Mouse (Mus musculus) ES-CJ7 (cell line): ENCODE data around the gene Rnaseh2b.

Experiments used
- DNase-seq: peaks from one replicate; pipeline ENCODE4 v3.0.0; 2011; ENCODE audit warnings: low read depth, low spot score

Gene Rnaseh2b

DNA sequence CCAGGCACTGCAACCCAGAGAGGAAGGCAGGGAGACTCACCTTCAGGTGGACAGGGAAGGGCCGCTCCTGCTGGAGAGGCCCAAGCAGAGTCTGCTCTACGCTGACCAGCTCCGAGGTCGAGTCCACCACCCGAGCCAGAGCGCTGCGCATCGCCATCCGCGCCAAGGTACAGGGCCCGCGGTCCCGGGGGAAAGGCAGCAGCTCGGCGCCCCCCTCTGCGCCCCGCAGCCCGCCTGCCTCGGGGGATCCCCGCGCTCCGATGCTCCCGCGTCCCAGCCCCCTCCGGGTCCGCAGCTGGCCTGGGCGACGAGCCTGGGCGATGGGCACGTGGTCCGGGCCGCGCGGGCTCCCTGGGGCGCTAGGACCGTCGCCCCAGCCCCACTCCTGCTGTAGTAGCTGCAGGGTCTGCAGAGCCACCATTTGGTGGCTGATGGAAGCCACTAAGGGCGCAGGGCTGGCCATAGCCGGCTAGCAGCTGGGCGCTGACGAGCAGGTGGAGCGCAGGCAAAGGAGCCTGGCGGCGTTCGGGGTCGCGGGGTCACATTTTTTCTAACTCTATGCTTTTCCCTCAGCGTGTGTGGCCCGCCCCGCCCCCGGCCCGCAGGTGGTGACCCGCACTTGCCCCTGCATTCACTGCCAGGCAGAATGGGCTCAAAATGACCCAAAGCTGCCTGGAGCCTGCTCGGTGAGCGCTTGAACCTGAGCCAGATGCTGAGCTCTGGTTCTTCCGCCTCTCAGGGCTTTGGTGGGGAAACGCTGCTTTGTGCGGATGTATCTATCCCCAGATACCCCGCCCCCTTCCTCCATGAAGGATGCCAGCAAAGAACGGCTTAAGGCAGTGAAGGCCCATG, at the start of gene Rnaseh2b, which contains the start of gene Dleu7:
Gene Rnaseh2b, plus strand, starts transcription at position 102 of the 852 bp plus-strand sequence.
Gene Dleu7, minus strand, starts transcription at position 560 of the 852 bp plus-strand sequence.
- peak; percentile 51 for DNase-seq

DNA sequence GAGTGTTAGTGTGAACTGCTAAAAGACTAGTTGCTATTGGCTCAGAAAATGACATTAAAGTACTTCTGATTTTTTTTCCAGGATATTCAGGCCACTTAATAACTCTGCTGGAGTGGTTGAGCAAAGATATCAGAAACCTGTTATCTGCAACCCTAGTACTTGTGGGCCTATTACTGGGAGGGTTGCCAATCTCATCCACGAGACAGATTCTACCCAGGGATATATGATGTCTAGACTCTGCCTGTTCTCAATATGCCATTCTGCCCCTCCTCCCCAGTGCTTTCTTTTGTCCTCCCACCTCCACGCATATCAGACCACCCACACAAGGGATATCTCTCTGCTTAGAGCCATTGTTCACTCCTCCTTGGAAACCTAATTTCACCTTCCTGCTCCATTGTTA, 48.9 kb upstream of the Rnaseh2b start:
- DNase-seq = peak; percentile 23

DNA sequence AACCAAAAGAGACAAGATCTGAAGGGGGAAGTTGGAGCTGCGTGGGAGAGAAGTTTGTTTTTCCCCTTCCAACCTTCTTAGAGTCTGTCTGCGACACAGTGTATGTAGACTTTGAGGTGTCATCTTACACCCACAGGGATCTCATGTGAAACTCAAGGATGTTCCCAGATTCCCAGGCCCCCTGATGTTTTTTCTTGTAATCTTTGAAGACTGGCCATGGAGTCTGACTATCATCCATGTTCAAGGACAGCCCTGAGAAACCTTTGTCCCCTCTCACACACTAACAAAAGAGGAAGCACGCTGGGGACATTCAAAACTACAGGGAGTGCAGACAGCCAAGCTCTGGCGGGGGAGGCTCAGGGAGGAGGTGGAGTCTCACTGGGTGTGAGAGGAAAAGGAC, 46.8 kb upstream of the Rnaseh2b start:
- no peak for DNase-seq

DNA sequence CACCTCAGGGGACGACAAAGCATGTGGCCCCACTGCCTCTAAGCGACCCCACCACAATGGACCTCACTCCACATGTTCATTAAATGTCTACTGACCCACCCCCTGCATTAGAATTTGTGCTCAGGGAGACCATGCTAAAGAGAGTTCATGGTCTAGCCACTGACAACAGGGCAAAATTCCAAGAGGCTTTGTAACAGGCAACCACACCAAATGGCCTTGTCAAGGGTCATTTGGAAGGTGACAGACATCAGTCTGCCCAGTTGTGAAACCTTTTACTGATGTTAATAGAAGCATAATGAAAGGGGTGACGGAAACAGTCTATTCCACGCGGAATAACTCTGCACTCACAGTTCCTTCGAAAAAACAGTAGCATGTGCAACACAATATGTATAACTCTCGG, 44.0 kb upstream of the Rnaseh2b start:
- DNase-seq = no peak

DNA sequence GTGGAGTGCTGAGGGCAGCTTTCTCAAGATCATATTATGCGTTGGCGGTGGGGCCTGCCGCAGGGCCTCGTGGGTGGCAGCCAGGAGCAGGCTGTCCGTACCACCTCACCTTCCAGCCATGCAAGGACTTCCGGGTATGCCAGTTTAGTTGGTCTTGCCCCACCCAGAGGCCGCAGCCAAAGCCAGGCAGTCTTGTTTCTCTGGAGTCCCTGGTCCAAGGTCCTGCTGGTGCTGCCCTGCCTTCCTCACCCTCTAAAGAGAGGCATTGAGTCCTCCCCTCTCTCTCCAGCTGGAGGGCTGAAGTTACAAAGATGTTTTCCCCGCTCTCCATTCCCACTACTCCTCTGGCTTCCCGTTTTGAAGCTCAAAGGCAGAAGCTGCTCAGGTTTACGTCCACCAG, 43.6 kb upstream of the Rnaseh2b start:
- no peak for DNase-seq

- no peak for DNase-seq
These were observed 43.1 kb upstream of the Rnaseh2b start for GRCm38 (mm10) chr14:62249251-62249650.

DNA sequence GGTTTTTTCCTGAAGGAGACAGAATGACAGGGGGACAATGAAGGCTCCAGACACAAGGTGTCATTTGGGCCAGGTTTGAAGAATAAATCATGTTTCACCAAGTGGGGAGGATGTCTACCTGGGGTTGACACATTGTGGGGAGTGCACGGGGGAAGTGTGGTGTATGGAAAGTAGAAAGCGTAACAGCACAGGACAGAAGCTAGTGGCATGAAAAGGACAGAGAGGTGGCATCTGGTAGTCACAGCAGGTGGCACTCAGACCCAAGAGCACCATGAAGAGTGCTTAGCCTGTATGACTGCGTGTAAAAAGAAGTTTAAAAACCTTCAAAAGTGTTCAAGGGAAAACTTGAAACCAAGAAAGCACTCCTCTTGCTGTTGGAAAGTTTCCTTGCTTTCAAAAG, 42.3 kb upstream of the Rnaseh2b start:
- DNase-seq = no peak

GRCm38 (mm10) chr14:62251999-62252398, 40.4 kb upstream of the Rnaseh2b start:
- DNase-seq = peak; percentile 82

DNA sequence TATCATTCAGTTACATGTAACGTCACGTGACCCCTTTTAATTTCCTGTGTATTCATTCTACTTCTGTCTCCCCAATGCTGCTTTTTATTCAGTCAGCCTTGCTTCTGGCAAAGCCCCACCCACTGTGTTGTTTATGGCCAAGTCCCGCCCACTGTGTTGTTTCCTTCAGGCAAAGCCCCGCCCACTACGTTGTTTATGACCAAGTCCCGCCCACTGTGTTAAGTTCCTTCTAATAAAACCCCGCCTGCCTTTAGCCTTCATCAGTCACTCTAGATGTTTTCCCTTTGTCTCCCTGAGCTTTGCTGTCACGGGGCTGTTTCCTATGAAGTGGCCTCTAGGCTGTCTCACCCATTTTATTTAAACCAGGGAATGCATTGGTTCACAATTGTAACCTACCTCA, 38.0 kb upstream of the Rnaseh2b start:
- peak; percentile 37 for DNase-seq

DNA sequence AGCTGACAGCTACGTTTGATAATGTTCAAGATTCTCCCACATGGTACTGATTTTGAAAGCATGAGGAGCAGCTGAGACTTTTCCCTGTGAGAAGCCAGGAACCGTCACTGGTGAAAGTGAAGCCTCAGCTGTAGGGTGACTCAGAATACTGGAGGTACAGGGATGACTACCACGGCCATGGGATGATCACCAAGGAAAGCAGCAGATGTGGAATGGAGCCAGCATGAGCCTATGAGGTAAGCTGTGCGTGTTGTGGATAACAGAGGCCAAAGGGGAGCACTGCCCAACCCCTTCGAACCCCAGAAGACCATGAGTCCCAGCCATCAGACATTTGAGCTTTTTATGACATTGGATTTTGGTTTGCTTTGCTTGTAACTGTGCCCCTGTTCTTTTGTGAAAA, 36.3 kb upstream of the Rnaseh2b start:
- DNase-seq = no peak

- DNase-seq = no peak
These were observed 34.3 kb upstream of the Rnaseh2b start for GRCm38 (mm10) chr14:62258125-62258524.

DNA sequence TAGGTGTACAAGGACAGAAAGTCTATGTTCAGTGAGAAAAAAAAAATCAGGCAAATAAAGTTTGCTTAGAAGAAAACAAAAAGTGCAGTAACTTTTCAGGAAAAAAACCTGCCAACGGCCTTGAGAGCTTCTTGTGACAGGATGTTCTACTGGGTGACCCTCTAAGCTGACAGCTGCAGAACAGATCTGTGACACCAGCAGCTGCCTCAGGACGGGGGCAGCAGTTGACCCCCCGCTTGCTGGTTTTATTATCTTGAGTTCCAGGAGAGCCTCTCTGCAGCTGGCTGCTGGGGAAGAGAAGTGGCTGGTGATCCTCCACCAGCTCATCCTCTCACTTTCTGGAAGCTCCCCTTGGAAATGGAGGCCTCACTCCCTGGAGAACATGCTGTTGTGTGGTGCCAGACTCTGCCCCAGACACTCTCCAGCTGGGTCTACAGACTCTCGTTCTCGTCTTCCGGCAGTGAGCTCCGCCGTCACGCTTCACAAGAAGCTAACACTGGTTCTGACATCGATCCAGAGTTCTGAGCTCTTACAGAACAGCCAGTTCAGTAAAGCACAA, 33.3 kb upstream of the Rnaseh2b start:
- no peak for DNase-seq

DNA sequence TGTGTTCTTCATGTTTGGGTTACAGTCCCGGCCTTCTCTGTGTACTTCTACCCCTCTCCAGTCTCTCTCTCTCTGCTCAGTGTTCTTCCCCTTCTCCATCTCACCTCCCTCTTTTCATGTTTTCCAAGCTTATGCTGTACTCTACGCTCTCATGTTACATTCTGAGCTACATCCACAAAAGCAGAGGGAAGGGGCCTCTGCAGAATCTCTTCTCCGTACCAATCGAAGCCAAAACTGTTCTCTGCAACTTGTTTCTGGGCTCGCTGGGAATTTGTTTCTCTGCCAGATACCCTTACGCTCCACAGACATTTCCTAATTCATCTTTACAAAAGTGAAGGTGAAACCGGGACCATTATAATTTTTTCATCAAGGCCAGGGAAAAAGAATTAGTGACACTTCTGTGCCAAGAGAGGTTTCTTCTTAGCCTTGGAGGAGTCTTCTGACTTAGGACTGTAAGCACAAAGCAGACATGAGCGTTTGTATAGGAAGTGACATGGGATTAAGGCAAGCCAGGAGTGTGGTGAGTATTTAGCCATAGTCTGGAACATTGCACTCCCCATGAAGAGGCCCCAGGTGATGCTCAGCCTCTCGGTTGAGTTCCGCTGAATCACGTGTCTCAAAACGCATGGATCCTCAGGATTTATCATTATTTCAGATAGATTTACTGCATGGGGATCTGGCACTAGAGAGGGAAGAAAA, 21.5 kb upstream of the Rnaseh2b start:
- no peak for DNase-seq

DNA sequence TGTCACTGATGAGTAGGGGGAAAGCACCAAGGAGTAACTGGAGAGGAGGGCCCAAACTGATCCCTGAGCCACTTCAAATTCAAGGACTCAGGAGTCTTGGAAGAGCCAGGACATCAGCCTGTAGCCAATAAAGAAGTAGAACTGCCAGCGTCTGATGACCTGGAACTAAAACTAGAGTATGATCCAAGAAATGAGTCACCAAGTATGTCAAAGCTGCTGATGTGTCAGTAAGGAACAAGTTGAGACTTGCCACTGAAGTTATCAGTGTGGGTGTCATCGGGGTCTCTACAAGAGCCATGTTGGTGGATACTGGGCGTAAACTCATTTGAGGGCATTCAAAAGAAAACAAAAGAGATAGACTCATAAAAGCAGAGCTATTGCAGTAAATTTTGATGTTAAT, 18.8 kb upstream of the Rnaseh2b start:
- DNase-seq = no peak

DNA sequence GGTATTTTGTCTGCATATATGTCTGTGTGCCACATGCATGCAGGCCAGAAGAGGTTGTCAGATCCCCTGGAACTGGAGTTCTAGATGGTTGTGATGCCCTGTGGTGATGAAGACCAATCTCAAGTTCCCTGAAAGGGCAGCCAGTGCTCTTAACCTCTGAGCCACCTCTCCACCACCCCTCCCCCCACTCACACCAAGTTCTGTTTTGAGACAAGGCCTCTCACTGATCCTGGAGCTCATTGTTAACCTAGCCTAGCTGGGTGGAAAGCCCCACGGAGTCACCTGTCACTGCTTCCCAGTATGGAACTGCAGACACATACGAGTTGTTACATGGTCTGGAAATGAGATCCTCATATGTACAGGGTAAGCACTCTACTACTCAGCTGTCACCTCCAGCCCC, 9.4 kb upstream of the Rnaseh2b start:
- DNase-seq = no peak

DNA sequence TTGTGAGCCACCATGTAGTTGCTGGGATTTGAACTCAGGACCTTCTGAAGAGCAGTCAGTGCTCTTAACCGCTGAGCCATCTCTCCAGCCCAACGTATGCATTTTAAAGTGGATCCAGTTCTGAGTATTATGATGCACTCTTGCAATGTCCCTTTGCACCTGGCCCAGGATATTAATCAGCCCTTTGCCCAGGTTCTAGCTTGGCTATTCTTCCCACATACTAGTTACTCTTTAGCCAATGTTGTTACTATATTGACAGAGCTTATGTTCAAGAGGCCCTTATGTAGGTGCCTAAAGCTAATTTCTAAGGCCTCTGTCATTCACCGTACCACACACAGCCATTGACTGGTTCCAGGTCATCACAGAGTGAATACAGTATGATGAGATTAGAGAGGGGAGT, 3.7 kb upstream of the Rnaseh2b start:
- no peak for DNase-seq

DNA sequence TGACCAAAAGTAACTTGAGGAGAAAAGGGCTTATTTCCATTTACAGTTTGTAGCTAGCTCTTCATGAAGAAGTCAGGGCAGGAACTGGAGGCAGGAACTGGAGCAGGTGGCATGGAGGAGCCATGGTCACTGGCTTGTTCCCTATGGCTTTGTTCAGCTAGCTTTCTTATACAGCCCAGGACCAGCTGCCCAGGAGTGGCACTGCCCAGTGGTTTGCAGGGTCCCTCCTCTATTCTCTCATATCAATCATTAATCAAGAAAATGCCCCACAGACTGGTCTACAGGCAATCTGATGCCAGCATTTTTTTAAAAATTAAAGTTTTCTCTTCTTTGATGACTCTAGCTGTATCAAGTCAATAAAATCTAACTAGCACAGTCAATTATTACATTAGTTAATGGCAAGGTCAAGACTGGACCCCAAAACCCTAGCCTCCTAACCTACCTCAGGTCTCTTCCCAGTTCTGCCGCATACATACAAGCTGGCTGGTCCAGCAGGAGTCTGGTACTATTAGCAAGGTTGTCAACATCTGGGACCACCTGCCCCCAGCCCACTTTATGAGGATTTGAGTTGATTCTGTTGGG, 892 bp upstream of the Rnaseh2b start:
- no peak for DNase-seq

DNA sequence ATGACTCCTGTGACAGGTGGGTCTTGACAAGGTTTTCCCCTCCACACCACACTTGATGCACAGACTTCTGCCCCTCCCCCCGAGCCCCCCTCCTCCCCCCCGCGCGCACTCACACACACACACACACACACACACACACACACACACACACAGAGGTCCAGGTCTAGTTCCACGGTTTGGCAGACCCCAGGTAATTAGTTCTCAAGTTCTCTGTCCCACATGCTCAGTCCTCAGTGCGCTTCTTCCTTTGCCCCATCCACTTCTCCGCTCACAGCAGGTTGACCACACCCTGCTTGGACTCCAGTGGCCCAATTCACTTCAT, 262 bp upstream of the Rnaseh2b start:
- peak; percentile 27 for DNase-seq

DNA sequence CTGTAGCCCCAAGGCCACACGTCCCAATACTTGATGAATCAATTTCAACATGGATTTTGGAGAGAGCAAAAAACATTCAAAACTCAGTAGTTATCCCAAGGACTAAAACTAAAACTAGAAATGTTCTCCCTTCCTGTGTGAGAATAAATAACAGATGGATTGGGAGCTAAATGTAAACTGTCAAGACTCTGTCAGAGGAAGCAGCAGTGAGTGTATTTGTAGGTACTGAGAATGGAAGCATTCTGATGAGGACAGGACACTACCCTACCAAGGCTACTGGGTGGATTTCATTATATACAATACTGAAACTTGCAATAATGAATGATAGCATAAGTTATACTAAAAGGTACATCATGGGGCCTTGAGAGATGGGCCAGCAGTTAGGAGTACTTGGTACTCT, 6.4 kb downstream of the Rnaseh2b start:
- DNase-seq = no peak

- DNase-seq = no peak
These were observed 7.6 kb downstream of the Rnaseh2b start for GRCm38 (mm10) chr14:62300031-62300430.

- no peak for DNase-seq
These were observed 15.2 kb downstream of the Rnaseh2b start for GRCm38 (mm10) chr14:62307555-62307954.

GRCm38 (mm10) chr14:62309026-62309425, 16.6 kb downstream of the Rnaseh2b start:
- no peak for DNase-seq
